Mouse (Mus musculus) heart, embryonic 16.5 days (tissue): ENCODE measurements around the gene Prickle1. TPM values are rescaled to one million over a fixed set of nuclear protein-coding genes. Genes with fewer than 3 reads are reported as not detected.

Experiments
- ATAC-seq: fragments of 200-750 bp; cut with Nextera tagmentation; replicated peaks from 2 replicates; pipeline ENCODE4 v1.8.0; 2017; ENCODE audit warnings: moderate number of reproducible peaks; ENCODE audit not compliant: insufficient read depth, low FRiP score; ENCODE audit errors: extremely low read depth
- H3K27ac ChIP-seq: fragments of 300-500 bp; sonication (generic); 2 replicates; pipeline ENCODE4 v1.5.1; 2014; ENCODE audit warnings: mild to moderate bottlenecking, low read length, control low read depth, moderate library complexity
- H3K27me3 ChIP-seq: fragments of 300-500 bp; sonication (generic); 2 replicates; pipeline ENCODE4 v1.6.1; 2014; ENCODE audit warnings: low read length, mixed read lengths; ENCODE audit not compliant: control insufficient read depth, insufficient read depth
- H3K36me3 ChIP-seq: fragments of 300-500 bp; sonication (generic); 2 replicates; pipeline ENCODE4 v1.6.1; 2014; ENCODE audit not compliant: control insufficient read depth, insufficient read depth
- H3K4me1 ChIP-seq: fragments of 300-500 bp; sonication (generic); 2 replicates; pipeline ENCODE4 v1.6.1; 2014; ENCODE audit warnings: low read length, mixed read lengths; ENCODE audit not compliant: control insufficient read depth, insufficient read depth
- H3K4me2 ChIP-seq: fragments of 300-500 bp; sonication (generic); 2 replicates; pipeline ENCODE4 v1.6.1; 2014; ENCODE audit warnings: low read depth, mild to moderate bottlenecking, control low read depth, low read length
- H3K4me3 ChIP-seq: fragments of 300-500 bp; sonication (generic); 2 replicates; pipeline ENCODE4 v1.5.1; 2014; ENCODE audit warnings: mild to moderate bottlenecking, control low read depth, low read length
- H3K9ac ChIP-seq: fragments of 300-500 bp; sonication (generic); 2 replicates; pipeline ENCODE4 v1.6.1; 2014; ENCODE audit warnings: low read length, control low read depth
- H3K9me3 ChIP-seq: fragments of 300-500 bp; sonication (generic); replicated peaks from 2 replicates; pipeline ENCODE4 v1.6.1; 2016; ENCODE audit warnings: low read length; ENCODE audit not compliant: control insufficient read depth
- WGBS: fragments of 180-500 bp; shearing (Covaris S2); extraction: QIAGEN DNeasy Blood & Tissue Kit; methylation state at CpG from one replicate; pipeline ENCODE4 v1.1.7; 2014; 5-methylcytosine and 5-hydroxymethylcytosine counted together
- polyA plus RNA-seq: library from polyadenylated mRNA; unstranded; fragments of >200 nt; fragmentation: Nextera tagmentation; extraction: Ambion mirVana; gene quantifications from 2 replicates; pipeline ENCODE4 v1.2.1, GENCODE M21; 2015

Gene Prickle1
- polyA plus RNA-seq, 1 experiment from 2014 or later: 31.0 TPM

- no peak overlapping the region for H3K4me3 ChIP-seq
- WGBS: 19% methylated on average over 5 of the region's 5 CpGs
- no peaks in the 10 kb centered on the region for H3K9me3 ChIP-seq
- peaks cover 68% of the 10 kb centered on the region for H3K4me1 ChIP-seq
- H3K27me3 ChIP-seq: no peaks in the 10 kb centered on the region
- no peaks in the 10 kb centered on the region for H3K36me3 ChIP-seq
- 0 out of 2 replicates have a peak overlapping the region, but pooled peaks have one; percentile 14 for H3K9ac ChIP-seq
- peak overlapping the region; percentile 86 for H3K27ac ChIP-seq
- H3K4me2 ChIP-seq: peak overlapping the region; percentile 33; the same call in 1 of the 2 replicates
- peak; percentile 58 for ATAC-seq
These were observed 70.3 kb downstream of the Prickle1 start for GRCm38 (mm10) chr15:93525305-93525917.

- Histone ChIP-seq H3K4me1 (peaks cover 62% of the 10 kb centered on the region), H3K4me2 (0 out of 2 replicates have a peak overlapping the region, but pooled peaks have one; percentile 10), H3K36me3 (no peaks in the 10 kb centered on the region)
These were observed 73.9 kb downstream of the Prickle1 start for GRCm38 (mm10) chr15:93521787-93522180.

GRCm38 (mm10) chr15:93521088-93521786 lies 74.5 kb downstream of the Prickle1 start:
- peak overlapping the region; percentile 86 for H3K4me2 ChIP-seq
- peaks cover 63% of the 10 kb centered on the region for H3K4me1 ChIP-seq
- H3K9ac ChIP-seq: peak overlapping the region; percentile 95

More at GRCm38 (mm10) chr15:93521787-93522180, 73.9 kb downstream of the Prickle1 start:
- H3K27me3 ChIP-seq: no peaks in the 10 kb centered on the region
- no peak overlapping the region for H3K4me3 ChIP-seq
- ATAC-seq: no peak
- peak overlapping the region; percentile 95; the same call in 1 of the 2 replicates for H3K9ac ChIP-seq
- 28% methylated on average over 3 of the region's 3 CpGs for WGBS
- no peaks in the 10 kb centered on the region for H3K9me3 ChIP-seq
- H3K27ac ChIP-seq: peak overlapping the region; percentile 100

GRCm38 (mm10) chr15:93519836-93520826 lies 75.6 kb downstream of the Prickle1 start:
- H3K27me3 ChIP-seq: no peaks in the 10 kb centered on the region
- ATAC-seq: peak; percentile 46; the same call in 1 of the 2 replicates
- H3K36me3 ChIP-seq: no peaks in the 10 kb centered on the region
- H3K27ac ChIP-seq: peak overlapping the region; percentile 100
- H3K4me2 ChIP-seq: peak overlapping the region; percentile 86
- peaks cover 63% of the 10 kb centered on the region for H3K4me1 ChIP-seq
- WGBS: 4% methylated on average over 17 of the region's 17 CpGs
- H3K9ac ChIP-seq: peak overlapping the region; percentile 95
- H3K4me3 ChIP-seq: peak overlapping the region; percentile 87
- no peaks in the 10 kb centered on the region for H3K9me3 ChIP-seq

More at GRCm38 (mm10) chr15:93521088-93521786, 74.5 kb downstream of the Prickle1 start:
- no peaks in the 10 kb centered on the region for H3K9me3 ChIP-seq
- peak overlapping the region; percentile 100 for H3K27ac ChIP-seq
- ATAC-seq: no peak
- H3K27me3 ChIP-seq: no peaks in the 10 kb centered on the region
- 29% methylated on average over 11 of the region's 11 CpGs for WGBS
- no peak overlapping the region for H3K4me3 ChIP-seq
- H3K36me3 ChIP-seq: no peaks in the 10 kb centered on the region

GRCm38 (mm10) chr15:93518941-93519835 lies 76.5 kb downstream of the Prickle1 start:
- H3K4me1 ChIP-seq: peaks cover 67% of the 10 kb centered on the region

GRCm38 (mm10) chr15:93518143-93518902 lies 77.4 kb downstream of the Prickle1 start:
- Histone ChIP-seq H3K36me3 (no peaks in the 10 kb centered on the region), H3K9me3 (no peaks in the 10 kb centered on the region), H3K27me3 (no peaks in the 10 kb centered on the region), H3K27ac (peak overlapping the region; percentile 100), H3K4me1 (peaks cover 67% of the 10 kb centered on the region), H3K4me2 (peak overlapping the region; percentile 86), H3K9ac (peak overlapping the region; percentile 95), H3K4me3 (peak overlapping the region; percentile 87)
- no peak for ATAC-seq
- WGBS: 1% methylated on average over 23 of the region's 23 CpGs

More at GRCm38 (mm10) chr15:93518941-93519835, 76.5 kb downstream of the Prickle1 start:
- H3K4me2 ChIP-seq: peak overlapping the region; percentile 86
- H3K27me3 ChIP-seq: no peaks in the 10 kb centered on the region
- no peaks in the 10 kb centered on the region for H3K9me3 ChIP-seq
- peak overlapping the region; percentile 87 for H3K4me3 ChIP-seq
- H3K27ac ChIP-seq: peak overlapping the region; percentile 100
- H3K9ac ChIP-seq: peak overlapping the region; percentile 95
- no peaks in the 10 kb centered on the region for H3K36me3 ChIP-seq
- peak; percentile 86 for ATAC-seq
- under 1% methylated on average over 85 of the region's 85 CpGs for WGBS

- H3K27ac ChIP-seq: peak overlapping the region; percentile 100
- H3K9ac ChIP-seq: peak overlapping the region; percentile 95
- H3K4me2 ChIP-seq: peak overlapping the region; percentile 86
- H3K4me1 ChIP-seq: peaks cover 67% of the 10 kb centered on the region
- WGBS: 68% methylated on average over 11 of the region's 11 CpGs
- H3K27me3 ChIP-seq: no peaks in the 10 kb centered on the region
- peak overlapping the region; percentile 87 for H3K4me3 ChIP-seq
- ATAC-seq: no peak
- H3K36me3 ChIP-seq: no peaks in the 10 kb centered on the region; the same call in 1 of the 2 replicates
- H3K9me3 ChIP-seq: no peaks in the 10 kb centered on the region
These were observed 78.6 kb downstream of the Prickle1 start for GRCm38 (mm10) chr15:93517022-93517565.
